Mouse (Mus musculus): ENCODE measurements at regions not wholly inside any gene's neighbourhood (a gene's known extent, or its start where the extent isn't known, plus 50 kb on each side); places are given as distances from the start of the nearest gene placed in this dataset.
A peak's percentile ranks its signal among the peaks of the same experiment; 100 is the strongest.

GRCm38 (mm10) chr19:28205691-28206090 lies 194.7 kb upstream of the Rfx3 start:
- Histone ChIP-seq H3K36me3 (no peaks in the 10 kb centered on the region), H3K4me1 (no peaks in the 10 kb centered on the region), H3K27me3 (ENCODE audit: insufficient read depth, poor library complexity, severe bottlenecking) (no peaks in the 10 kb centered on the region), H3K4me3 (no peak overlapping the region), H3K27ac (no peak overlapping the region), H3K9me3 (no peaks in the 10 kb centered on the region)
- 76% methylated on average over 4 of the region's 4 CpGs for WGBS
- no peak for DNase-seq (ENCODE audit: low spot score)

GRCm38 (mm10) chr19:28203719-28204118 lies 192.8 kb upstream of the Rfx3 start:
- H3K4me1 ChIP-seq: no peaks in the 10 kb centered on the region
- H3K27me3 ChIP-seq (ENCODE audit: insufficient read depth, poor library complexity, severe bottlenecking): no peaks in the 10 kb centered on the region
- 78% methylated on average over 3 of the region's 3 CpGs for WGBS

GRCm38 (mm10) chr19:28199385-28199784 lies 188.4 kb upstream of the Rfx3 start:
- no peaks in the 10 kb centered on the region for H3K4me1 ChIP-seq
- DNase-seq (ENCODE audit: low spot score): no peak
- 74% methylated on average over 8 of the region's 8 CpGs for WGBS
- H3K4me3 ChIP-seq: no peak overlapping the region
- no peak overlapping the region for H3K27ac ChIP-seq
- no peaks in the 10 kb centered on the region for H3K36me3 ChIP-seq
- H3K9me3 ChIP-seq: no peaks in the 10 kb centered on the region
- no peaks in the 10 kb centered on the region for H3K27me3 ChIP-seq (ENCODE audit: insufficient read depth, poor library complexity, severe bottlenecking)

More at GRCm38 (mm10) chr19:28203719-28204118, 192.8 kb upstream of the Rfx3 start:
- no peak overlapping the region for H3K4me3 ChIP-seq
- no peak overlapping the region for H3K27ac ChIP-seq
- no peaks in the 10 kb centered on the region for H3K36me3 ChIP-seq
- no peaks in the 10 kb centered on the region for H3K9me3 ChIP-seq
- no peak for DNase-seq (ENCODE audit: low spot score)

- DNase-seq (ENCODE audit: low spot score): no peak
- Histone ChIP-seq H3K27ac (no peak overlapping the region), H3K9me3 (no peaks in the 10 kb centered on the region), H3K36me3 (no peaks in the 10 kb centered on the region), H3K4me3 (no peak overlapping the region), H3K27me3 (ENCODE audit: insufficient read depth, poor library complexity, severe bottlenecking) (no peaks in the 10 kb centered on the region), H3K4me1 (no peaks in the 10 kb centered on the region)
- 95% methylated on average over 5 of the region's 5 CpGs for WGBS
Measured at GRCm38 (mm10) chr19:28196881-28197280, 185.9 kb upstream of the Rfx3 start.

GRCm38 (mm10) chr19:28192248-28192647 lies 181.3 kb upstream of the Rfx3 start:
- no peaks in the 10 kb centered on the region for H3K9me3 ChIP-seq
- no peak overlapping the region for H3K4me3 ChIP-seq
- H3K27me3 ChIP-seq (ENCODE audit: insufficient read depth, poor library complexity, severe bottlenecking): no peaks in the 10 kb centered on the region
- no peaks in the 10 kb centered on the region for H3K36me3 ChIP-seq
- WGBS: 81% methylated on average over 3 of the region's 3 CpGs
- no peak overlapping the region for H3K27ac ChIP-seq
- H3K4me1 ChIP-seq: no peaks in the 10 kb centered on the region
- DNase-seq (ENCODE audit: low spot score): no peak

GRCm38 (mm10) chr19:28191428-28192116 lies 180.6 kb upstream of the Rfx3 start:
- 35% methylated on average over 9 of the region's 9 CpGs for WGBS
- no peaks in the 10 kb centered on the region for H3K4me1 ChIP-seq
- no peak overlapping the region for H3K4me3 ChIP-seq
- no peaks in the 10 kb centered on the region for H3K27me3 ChIP-seq (ENCODE audit: insufficient read depth, poor library complexity, severe bottlenecking)
- H3K27ac ChIP-seq: no peak overlapping the region
- H3K9me3 ChIP-seq: no peaks in the 10 kb centered on the region
- DNase-seq (ENCODE audit: low spot score): no peak
- H3K36me3 ChIP-seq: no peaks in the 10 kb centered on the region

GRCm38 (mm10) chr19:28190250-28190649 lies 179.3 kb upstream of the Rfx3 start:
- H3K27ac ChIP-seq: no peak overlapping the region
- 81% methylated on average over 10 of the region's 10 CpGs for WGBS
- H3K9me3 ChIP-seq: no peaks in the 10 kb centered on the region
- H3K36me3 ChIP-seq: no peaks in the 10 kb centered on the region
- H3K4me3 ChIP-seq: no peak overlapping the region
- H3K27me3 ChIP-seq (ENCODE audit: insufficient read depth, poor library complexity, severe bottlenecking): no peaks in the 10 kb centered on the region
- DNase-seq (ENCODE audit: low spot score): no peak
- H3K4me1 ChIP-seq: no peaks in the 10 kb centered on the region

GRCm38 (mm10) chr19:28188363-28188762 lies 177.4 kb upstream of the Rfx3 start:
- H3K4me3 ChIP-seq: no peak overlapping the region
- H3K9me3 ChIP-seq: no peaks in the 10 kb centered on the region
- DNase-seq (ENCODE audit: low spot score): no peak
- H3K27me3 ChIP-seq (ENCODE audit: insufficient read depth, poor library complexity, severe bottlenecking): no peaks in the 10 kb centered on the region
- no peak overlapping the region for H3K27ac ChIP-seq
- no peaks in the 10 kb centered on the region for H3K36me3 ChIP-seq
- no peaks in the 10 kb centered on the region for H3K4me1 ChIP-seq
- WGBS: 84% methylated on average over 6 of the region's 6 CpGs

- H3K9me3 ChIP-seq: no peaks in the 10 kb centered on the region
- no peaks in the 10 kb centered on the region for H3K27me3 ChIP-seq (ENCODE audit: insufficient read depth, poor library complexity, severe bottlenecking)
- no peak overlapping the region for H3K27ac ChIP-seq
- 80% methylated on average over 12 of the region's 12 CpGs for whole genome bisulfite sequencing
- H3K36me3 ChIP-seq: no peaks in the 10 kb centered on the region
- no peak overlapping the region for H3K4me3 ChIP-seq
- peaks cover 4% of the 10 kb centered on the region; the same call in 1 of the 2 replicates for H3K4me1 ChIP-seq
- no peak for DNase-seq (ENCODE audit: low spot score)
Measured at GRCm38 (mm10) chr19:28182411-28183182, 171.6 kb upstream of the Rfx3 start.

- Histone ChIP-seq H3K27ac (no peak overlapping the region), H3K4me1 (peaks cover 4% of the 10 kb centered on the region; the same call in 1 of the 2 replicates), H3K9me3 (no peaks in the 10 kb centered on the region), H3K27me3 (ENCODE audit: insufficient read depth, poor library complexity, severe bottlenecking) (no peaks in the 10 kb centered on the region), H3K36me3 (no peaks in the 10 kb centered on the region), H3K4me3 (no peak overlapping the region)
- no peak for DNase-seq (ENCODE audit: low spot score)
- WGBS: 80% methylated on average over 2 of the region's 2 CpGs
Measured at GRCm38 (mm10) chr19:28181171-28181570, 170.2 kb upstream of the Rfx3 start.

- H3K4me3 ChIP-seq: no peak overlapping the region
- H3K4me1 ChIP-seq: peaks cover 4% of the 10 kb centered on the region; the same call in 1 of the 2 replicates
- 47% methylated on average over 6 of the region's 6 CpGs for WGBS
- H3K36me3 ChIP-seq: no peaks in the 10 kb centered on the region
- H3K27ac ChIP-seq: 0 out of 2 replicates have a peak overlapping the region, but pooled peaks have one; percentile 29
- H3K27me3 ChIP-seq (ENCODE audit: insufficient read depth, poor library complexity, severe bottlenecking): no peaks in the 10 kb centered on the region
- H3K9me3 ChIP-seq: no peaks in the 10 kb centered on the region
- peak; percentile 78 for DNase-seq (ENCODE audit: low spot score)
Measured at GRCm38 (mm10) chr19:28178114-28178513, 167.1 kb upstream of the Rfx3 start.

GRCm38 (mm10) chr19:28176821-28177220 lies 165.9 kb upstream of the Rfx3 start:
- Histone ChIP-seq H3K36me3 (no peaks in the 10 kb centered on the region), H3K4me3 (no peak overlapping the region), H3K4me1 (peaks cover 4% of the 10 kb centered on the region; the same call in 1 of the 2 replicates), H3K27me3 (ENCODE audit: insufficient read depth, poor library complexity, severe bottlenecking) (no peaks in the 10 kb centered on the region), H3K27ac (no peak overlapping the region), H3K9me3 (no peaks in the 10 kb centered on the region)
- 82% methylated on average over 6 of the region's 6 CpGs for WGBS
- DNase-seq (ENCODE audit: low spot score): no peak

- WGBS: 91% methylated on average over 11 of the region's 11 CpGs
Measured at GRCm38 (mm10) chr19:28171836-28172534, 161.0 kb upstream of the Rfx3 start.

More at GRCm38 (mm10) chr19:28171836-28172534, 161.0 kb upstream of the Rfx3 start:
- H3K27me3 ChIP-seq (ENCODE audit: insufficient read depth, poor library complexity, severe bottlenecking): no peaks in the 10 kb centered on the region
- H3K27ac ChIP-seq: no peak overlapping the region
- DNase-seq (ENCODE audit: low spot score): no peak
- no peaks in the 10 kb centered on the region for H3K9me3 ChIP-seq
- H3K4me1 ChIP-seq: no peaks in the 10 kb centered on the region
- H3K36me3 ChIP-seq: no peaks in the 10 kb centered on the region
- no peak overlapping the region for H3K4me3 ChIP-seq
